Mouse (Mus musculus): ENCODE data around the gene Noto. TPM values are rescaled to one million over a fixed set of nuclear protein-coding genes. Genes with fewer than 3 reads are reported as not detected.
"Not testable (repeated sequence)": the region's sequence is repeated elsewhere in the genome, so short reads cannot be mapped to it uniquely, and the experiment has no call there.

Noto gene
- polyA plus RNA-seq, 1 experiment from 2014 or later = not detected

- no peak overlapping the region for H3K27ac ChIP-seq
- peaks cover 10% of the 10 kb centered on the region for H3K4me1 ChIP-seq
- ATAC-seq (ENCODE audit: insufficient number of reproducible peaks, low FRiP score, low TSS enrichment, low read depth) = no peak
- H3K9ac ChIP-seq = no peak overlapping the region
- H3K27me3 ChIP-seq = no peaks in the 10 kb centered on the region
- WGBS = 78% methylated on average over 5 of the region's 5 CpGs
- H3K4me2 ChIP-seq = no peak overlapping the region
- H3K9me3 ChIP-seq = no peaks in the 10 kb centered on the region
- no peak overlapping the region for H3K4me3 ChIP-seq
- peaks cover 9% of the 10 kb centered on the region for H3K36me3 ChIP-seq
These were observed 10.2 kb downstream of the Noto start for GRCm38 (mm10) chr6:85433865-85434264.

GRCm38 (mm10) chr6:85436204-85436603 lies 12.5 kb downstream of the Noto start:
- H3K36me3 ChIP-seq = peaks cover 32% of the 10 kb centered on the region
- WGBS = 82% methylated on average over 1 of the region's 1 CpGs
- no peak overlapping the region for H3K27ac ChIP-seq
- no peaks in the 10 kb centered on the region for H3K9me3 ChIP-seq
- peaks cover 10% of the 10 kb centered on the region for H3K4me1 ChIP-seq
- no peak overlapping the region for H3K4me3 ChIP-seq
- ATAC-seq (ENCODE audit: insufficient number of reproducible peaks, low FRiP score, low TSS enrichment, low read depth) = no peak
- no peak overlapping the region for H3K9ac ChIP-seq
- no peak overlapping the region for H3K4me2 ChIP-seq
- H3K27me3 ChIP-seq = no peaks in the 10 kb centered on the region

- Histone ChIP-seq H3K36me3 (peaks cover 36% of the 10 kb centered on the region), H3K27me3 (no peaks in the 10 kb centered on the region), H3K4me1 (peaks cover 7% of the 10 kb centered on the region), H3K27ac (no peak overlapping the region), H3K9me3 (no peaks in the 10 kb centered on the region), H3K4me2 (no peak overlapping the region), H3K4me3 (no peak overlapping the region), H3K9ac (no peak overlapping the region)
- 84% methylated on average over 5 of the region's 6 CpGs for WGBS
- ATAC-seq (ENCODE audit: insufficient number of reproducible peaks, low FRiP score, low TSS enrichment, low read depth) = no peak
These were observed 12.9 kb downstream of the Noto start for GRCm38 (mm10) chr6:85436631-85437030.

- no peaks in the 10 kb centered on the region for H3K4me1 ChIP-seq
- H3K9me3 ChIP-seq = no peaks in the 10 kb centered on the region
- H3K36me3 ChIP-seq = peaks cover 75% of the 10 kb centered on the region
- no peak overlapping the region for H3K27ac ChIP-seq
- H3K9ac ChIP-seq = no peak overlapping the region
- ATAC-seq (ENCODE audit: insufficient number of reproducible peaks, low FRiP score, low TSS enrichment, low read depth) = no peak
- WGBS = 72% methylated on average over 4 of the region's 4 CpGs
- no peaks in the 10 kb centered on the region for H3K27me3 ChIP-seq
- no peak overlapping the region for H3K4me2 ChIP-seq
- H3K4me3 ChIP-seq = no peak overlapping the region
These were observed 17.5 kb downstream of the Noto start for GRCm38 (mm10) chr6:85441142-85441541.

GRCm38 (mm10) chr6:85443488-85444233 lies 20.0 kb downstream of the Noto start:
- WGBS = 85% methylated on average over 3 of the region's 3 CpGs
- H3K36me3 ChIP-seq = peaks cover 82% of the 10 kb centered on the region
- H3K4me3 ChIP-seq = no peak overlapping the region
- no peak for ATAC-seq (ENCODE audit: insufficient number of reproducible peaks, low FRiP score, low TSS enrichment, low read depth)
- H3K27ac ChIP-seq = no peak overlapping the region
- no peak overlapping the region for H3K9ac ChIP-seq
- H3K9me3 ChIP-seq = no peaks in the 10 kb centered on the region
- H3K4me1 ChIP-seq = no peaks in the 10 kb centered on the region
- no peak overlapping the region for H3K4me2 ChIP-seq
- no peaks in the 10 kb centered on the region for H3K27me3 ChIP-seq

GRCm38 (mm10) chr6:85444266-85444965 lies 20.7 kb downstream of the Noto start:
- no peak overlapping the region for H3K27ac ChIP-seq
- no peaks in the 10 kb centered on the region for H3K9me3 ChIP-seq
- H3K4me1 ChIP-seq = no peaks in the 10 kb centered on the region
- ATAC-seq (ENCODE audit: insufficient number of reproducible peaks, low FRiP score, low TSS enrichment, low read depth) = no peak
- H3K27me3 ChIP-seq = no peaks in the 10 kb centered on the region
- no peak overlapping the region for H3K4me2 ChIP-seq
- H3K36me3 ChIP-seq = peaks cover 75% of the 10 kb centered on the region
- H3K9ac ChIP-seq = no peak overlapping the region
- H3K4me3 ChIP-seq = no peak overlapping the region
- 85% methylated on average over 8 of the region's 8 CpGs for WGBS

- Histone ChIP-seq H3K27me3 (no peaks in the 10 kb centered on the region), H3K9ac (no peak overlapping the region), H3K4me1 (0 out of 2 replicates have a peak, but pooled peaks cover 1% of the 10 kb centered on the region), H3K9me3 (no peaks in the 10 kb centered on the region), H3K4me2 (no peak overlapping the region), H3K27ac (no peak overlapping the region), H3K36me3 (peaks cover 67% of the 10 kb centered on the region), H3K4me3 (no peak overlapping the region)
- no peak for ATAC-seq (ENCODE audit: insufficient number of reproducible peaks, low FRiP score, low TSS enrichment, low read depth)
- 78% methylated on average over 5 of the region's 5 CpGs for WGBS
These were observed 21.6 kb downstream of the Noto start for GRCm38 (mm10) chr6:85445286-85445685.

- H3K4me2 ChIP-seq = no peak overlapping the region
- no peak overlapping the region for H3K27ac ChIP-seq
- peaks cover 8% of the 10 kb centered on the region; the same call in 1 of the 2 replicates for H3K4me1 ChIP-seq
- H3K36me3 ChIP-seq = peaks cover 48% of the 10 kb centered on the region
- no peaks in the 10 kb centered on the region for H3K27me3 ChIP-seq
- WGBS = 77% methylated on average over 6 of the region's 6 CpGs
- H3K9me3 ChIP-seq = no peaks in the 10 kb centered on the region
- no peak overlapping the region for H3K4me3 ChIP-seq
- ATAC-seq (ENCODE audit: insufficient number of reproducible peaks, low FRiP score, low TSS enrichment, low read depth) = no peak
- no peak overlapping the region for H3K9ac ChIP-seq
These were observed 23.7 kb downstream of the Noto start for GRCm38 (mm10) chr6:85447351-85447750.

- not testable (repeated sequence) for H3K27me3 ChIP-seq; H3K9me3 ChIP-seq; H3K27ac ChIP-seq; H3K9ac ChIP-seq; ATAC-seq (ENCODE audit: insufficient number of reproducible peaks, low FRiP score, low TSS enrichment, low read depth)
- Histone ChIP-seq H3K4me1 (peaks cover 29% of the 10 kb centered on the region), H3K4me3 (peak overlapping the region; percentile 81; the same call in 1 of the 2 replicates), H3K4me2 (peak overlapping the region; percentile 96; the same call in 1 of the 2 replicates), H3K36me3 (peaks cover 25% of the 10 kb centered on the region)
- 71% methylated on average over 1 of the region's 1 CpGs for WGBS
These were observed 26.5 kb downstream of the Noto start for GRCm38 (mm10) chr6:85450140-85450539.

- Histone ChIP-seq H3K4me3 (peak within 1 kb of the TSS; percentile 81), H3K4me2 (peak within 1 kb of the TSS; percentile 96), H3K36me3 (peaks cover 16% of the 10 kb centered on the region), H3K9ac (peak within 1 kb of the TSS; percentile 78), H3K27me3 (no peaks in the 10 kb centered on the region), H3K4me1 (peaks cover 32% of the 10 kb centered on the region), H3K27ac (peak within 1 kb of the TSS; percentile 93), H3K9me3 (no peaks in the 10 kb centered on the region)
- WGBS = 2% methylated on average over 77 of the region's 96 CpGs
- ATAC-seq (ENCODE audit: insufficient number of reproducible peaks, low FRiP score, low TSS enrichment, low read depth) = peak; percentile 94
These were observed 27.3 kb downstream of the Noto start, which contains the start of gene Cct7 for GRCm38 (mm10) chr6:85450697-85451663. Gene Cct7 (plus strand): TSS chr6:85451514.

- Histone ChIP-seq H3K27me3 (no peaks in the 10 kb centered on the region), H3K4me3 (peak within 1 kb of the TSS; percentile 81), H3K9ac (peak within 1 kb of the TSS; percentile 78), H3K9me3 (no peaks in the 10 kb centered on the region), H3K4me1 (peaks cover 39% of the 10 kb centered on the region), H3K36me3 (peaks cover 8% of the 10 kb centered on the region), H3K4me2 (peak within 1 kb of the TSS; percentile 96), H3K27ac (peak within 1 kb of the TSS; percentile 93)
- WGBS = under 1% methylated on average over 54 of the region's 54 CpGs
- ATAC-seq (ENCODE audit: insufficient number of reproducible peaks, low FRiP score, low TSS enrichment, low read depth) = peak; percentile 89
These were observed 28.2 kb downstream of the Noto start, which contains the start of gene Pradc1 for GRCm38 (mm10) chr6:85451664-85452410. Gene Pradc1 (minus strand): TSS chr6:85451970.
